Mouse (Mus musculus): ENCODE measurements around the gene Adamts13.

- TF ChIP-seq ZC3H11A (IDR thresholded peaks at IDR 0.05; ENCODE audit: borderline replicate concordance, low read depth, low read length) (no peak), MAFK (IDR thresholded peaks at IDR 0.05; ENCODE audit: insufficient read depth, low read depth, low read length) (no peak), ZNF384 (IDR thresholded peaks at IDR 0.05; ENCODE audit: low read depth, low read length) (no peak), HCFC1 (IDR thresholded peaks at IDR 0.05; ENCODE audit: borderline replicate concordance, insufficient read depth, low read length) (no peak)
These were observed 71.0 kb downstream of the Adamts13 start for GRCm38 (mm10) chr2:27044166-27044565.

Measured in ES-E14 (cell line).